8 mouse cellular contexts compared by ENCODE assay signal in genomic region chr9:72808176-72808575, GRCm38 (mm10). TPM values are rescaled to one million over a fixed set of nuclear protein-coding genes. Genes with fewer than 3 reads are reported as not detected.
DNase-seq lines count a peak whose midpoint lies in the region; ATAC-seq lines count a peak whose summit lies in the region.

No protein-coding gene starts in this region.

- 0% methylated on average over 6 of the region's 6 CpGs for WGBS in forebrain, embryonic 11.5 days
- WGBS in liver, embryonic 13.5 days (ENCODE audit: insufficient replicate concordance), result 2% methylated on average over 6 of the region's 6 CpGs

- peak overlapping the region; percentile 93 for H3K27ac ChIP-seq in forebrain, embryonic 11.5 days (ENCODE audit: low read depth, low read length)
- H3K27ac ChIP-seq in liver, embryonic 13.5 days, result no peak overlapping the region

- DNase-seq in forebrain, embryonic 11.5 days (ENCODE audit: low spot score), result peak; percentile 58
- no peak for DNase-seq in liver, embryonic 13.5 days
- DNase-seq in thymus, postnatal 36 days, result peak; percentile 10 to 23
- no peak for DNase-seq in left cerebral cortex, postnatal 14 days (ENCODE audit: low spot score in 2 of 2)
- DNase-seq in kidney, adult 9 months, result no peak
- DNase-seq in ovary, adult 18-20 months (ENCODE audit: low spot score), result no peak

- H3K4me2 ChIP-seq in forebrain, embryonic 11.5 days (ENCODE audit: low read depth, low read length, severe bottlenecking), result peak overlapping the region; percentile 98
- H3K4me2 ChIP-seq in liver, embryonic 13.5 days, result peak overlapping the region; percentile 68

- H3K9me3 ChIP-seq in megakaryocyte, embryonic 14.5 days, result no peaks in the 10 kb centered on the region; the same call in 1 of the 2 replicates
- H3K9me3 ChIP-seq in forebrain, embryonic 11.5 days (ENCODE audit: control insufficient read depth, low read length), result no peaks in the 10 kb centered on the region
- H3K9me3 ChIP-seq in liver, embryonic 13.5 days (replicated peaks), result no peaks in the 10 kb centered on the region

- peak overlapping the region; percentile 91 for H3K4me3 ChIP-seq in megakaryocyte, embryonic 14.5 days (replicated peaks)
- peak overlapping the region; percentile 87 for H3K4me3 ChIP-seq in forebrain, embryonic 11.5 days (ENCODE audit: low read depth, low read length)
- peak overlapping the region; percentile 62; the same call in 1 of the 2 replicates for H3K4me3 ChIP-seq in liver, embryonic 13.5 days (replicated peaks)

- intact Hi-C loops in left cerebral cortex, postnatal 14 days (cut with DNase I), result no loop called here

- peak overlapping the region; percentile 89 for H3K9ac ChIP-seq in forebrain, embryonic 11.5 days (ENCODE audit: low read length)
- H3K9ac ChIP-seq in liver, embryonic 13.5 days, result no peak overlapping the region

- H3K4me1 ChIP-seq in megakaryocyte, embryonic 14.5 days, result peaks cover 17% of the 10 kb centered on the region
- H3K4me1 ChIP-seq in forebrain, embryonic 11.5 days (replicated peaks; ENCODE audit: control insufficient read depth, insufficient read depth, low read length), result peaks cover 16% of the 10 kb centered on the region; the same call in 1 of the 2 replicates
- H3K4me1 ChIP-seq in liver, embryonic 13.5 days (replicated peaks), result peaks cover 11% of the 10 kb centered on the region

- peaks cover 69% of the 10 kb centered on the region for H3K27me3 ChIP-seq in megakaryocyte, embryonic 14.5 days (replicated peaks)
- H3K27me3 ChIP-seq in forebrain, embryonic 11.5 days (ENCODE audit: control insufficient read depth, insufficient read depth, low read length), result no peaks in the 10 kb centered on the region
- H3K27me3 ChIP-seq in liver, embryonic 13.5 days, result peaks cover 66% of the 10 kb centered on the region

- no peak for ATAC-seq in megakaryocyte, adult 5-6 weeks (ENCODE audit: poor library complexity, severe bottlenecking)
- no peak for ATAC-seq in forebrain, embryonic 11.5 days (replicated peaks; ENCODE audit: low FRiP score)
- ATAC-seq in liver, embryonic 13.5 days (ENCODE audit: low read depth), result no peak

- H3K36me3 ChIP-seq in megakaryocyte, embryonic 14.5 days (replicated peaks; ENCODE audit: low read length), result no peaks in the 10 kb centered on the region
- no peaks in the 10 kb centered on the region for H3K36me3 ChIP-seq in forebrain, embryonic 11.5 days (ENCODE audit: control insufficient read depth, insufficient read depth, low read length)
- no peaks in the 10 kb centered on the region for H3K36me3 ChIP-seq in liver, embryonic 13.5 days

RNA-seq across cellular contexts. Expression of gene Prtg, which starts 1.5 kb away (rescaled TPM):
- not detected in 2 replicates for polyA plus RNA-seq in megakaryocyte, embryonic 14.5 days (2012; ENCODE audit: insufficient read depth, low replicate concordance)
- total RNA-seq in megakaryocyte, adult 5-6 weeks (2015), result not detected in 2 replicates
- total RNA-seq in megakaryocyte, adult 5-6 weeks (2017), result not detected in 2 replicates
- 3.4 and 3.6 TPM in 2 replicates for polyA plus RNA-seq in forebrain, embryonic 11.5 days (2014; fragmentation: Nextera tagmentation; extraction: Ambion mirVana)
- polyA plus RNA-seq in liver, embryonic 13.5 days (2015; fragmentation: Nextera tagmentation; extraction: Ambion mirVana), result 0.09 and 0.14 TPM in 2 replicates
- 1 to 10 TPM; 1.1 to 1.4 TPM for total RNA-seq in left cerebral cortex, postnatal 14 days (2021)

Comparison
In these comparisons a context has a peak if more than half of its experiments do, and no peak if none do; other contexts are left out.
1. DNase-seq: peak in forebrain, embryonic 11.5 days (single experiment) and thymus, postnatal 36 days (2 of 2); none in liver, embryonic 13.5 days (single experiment), left cerebral cortex, postnatal 14 days (0 of 2), kidney, adult 9 months (single experiment) and ovary, adult 18-20 months (single experiment).
2. Peak in every context shown above with its lines, with median percentiles within 50 percentile points of each other: H3K4me3 ChIP-seq.